9 mouse cellular contexts compared by ENCODE assay signal in the genomic region with DNA sequence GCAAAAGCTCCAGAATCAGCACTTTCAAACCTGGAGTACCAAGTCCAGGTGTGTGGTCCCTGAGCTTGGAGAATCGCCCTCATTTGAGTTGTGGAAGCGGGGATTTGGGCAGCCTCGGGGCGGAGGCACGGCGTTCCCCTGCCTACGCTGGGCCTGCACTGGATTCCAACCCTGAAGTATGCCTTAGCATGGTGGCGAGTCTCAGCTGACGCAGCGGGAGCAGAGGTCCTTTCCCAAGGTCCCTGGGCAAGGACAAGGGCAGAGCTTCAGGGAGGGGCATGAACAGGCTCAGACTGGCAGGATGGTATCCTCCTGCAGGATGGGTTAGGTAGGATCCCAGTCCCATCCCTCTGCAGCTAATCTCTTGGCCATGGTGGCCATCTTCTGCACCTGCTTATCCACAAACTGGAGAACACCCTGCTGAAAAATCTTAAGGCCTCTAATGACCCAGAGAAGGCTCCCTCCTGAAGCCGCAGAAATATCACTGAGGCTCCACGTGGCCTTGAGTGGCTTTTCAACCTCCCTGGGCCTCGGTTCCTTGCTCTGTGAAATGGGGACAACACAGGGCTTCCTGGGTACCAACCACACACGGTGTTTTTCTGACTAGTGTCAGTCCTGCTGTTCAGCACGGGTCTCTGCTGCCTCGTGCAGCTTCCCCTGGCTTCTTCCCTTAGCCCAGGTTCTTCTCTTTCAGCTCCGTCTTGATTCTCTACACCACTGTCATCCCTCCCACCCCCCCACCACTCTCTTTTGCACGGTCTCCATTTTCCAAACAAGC. TPM values are rescaled to one million over a fixed set of nuclear protein-coding genes. Genes with fewer than 3 reads are reported as not detected.
DNase-seq lines count a peak whose midpoint lies in the region; ATAC-seq and TF ChIP-seq lines count a peak whose summit lies in the region.
"Had no signal": no experiment of that assay in that cellular context is flagged by ENCODE, and none has a peak within 500 bp of the region (broad histone marks: within the 10 kb centered on the region; RNA-seq: fewer than 3 reads in every experiment).

No protein-coding gene starts in this region.

- no peak for DNase-seq in heart, adult 18-20 months
- no peak for DNase-seq in embryonic facial prominence, embryonic 14.5 days (ENCODE audit: low spot score)
- peak; percentile 61 for DNase-seq in kidney, adult 2 months
- DNase-seq in midbrain, embryonic 14.5 days, result no peak
- no peak for DNase-seq in urinary bladder, adult 2 months (ENCODE audit: low spot score)
- DNase-seq in urinary bladder, postnatal 14 days (ENCODE audit: low spot score), result no peak
- DNase-seq in left cerebral cortex, adult 11 months (ENCODE audit: low spot score), result no peak

- no peak for TF ChIP-seq POLR2A in kidney, adult 2 months (IDR thresholded peaks at IDR 0.05; ENCODE audit: low read depth, low read length)

- TF ChIP-seq CTCF in kidney, adult 2 months (conservative IDR thresholded peaks at IDR 0.05; ENCODE audit: insufficient read depth, insufficient read length, low read depth, low read length), result no peak

- no peak overlapping the region for H3K27ac ChIP-seq in heart, embryonic 11.5 days (ENCODE audit: low read depth, low read length)
- no peak overlapping the region for H3K27ac ChIP-seq in embryonic facial prominence, embryonic 14.5 days (replicated peaks; ENCODE audit: low read depth, low read length)
- no peak overlapping the region for H3K27ac ChIP-seq in kidney, adult 2 months (ENCODE audit: insufficient read depth, low read depth, low read length)
- H3K27ac ChIP-seq in midbrain, embryonic 14.5 days (replicated peaks; ENCODE audit: low read depth, low read length), result peak overlapping the region; percentile 49

- 48% methylated on average over 18 of the region's 18 CpGs for WGBS in heart, embryonic 11.5 days (ENCODE audit: insufficient replicate concordance)
- WGBS in embryonic facial prominence, embryonic 14.5 days, result 36% methylated on average over 18 of the region's 18 CpGs
- 59% methylated on average over 18 of the region's 18 CpGs for WGBS in kidney, adult 2 months
- 48% methylated on average over 18 of the region's 18 CpGs for WGBS in midbrain, embryonic 14.5 days

- peaks cover 52% of the 10 kb centered on the region for H3K4me1 ChIP-seq in heart, embryonic 11.5 days (ENCODE audit: control insufficient read depth, insufficient read depth, low read length)
- peaks cover 29% of the 10 kb centered on the region for H3K4me1 ChIP-seq in embryonic facial prominence, embryonic 14.5 days (ENCODE audit: control insufficient read depth, insufficient read depth, low read length)
- H3K4me1 ChIP-seq in kidney, adult 2 months (ENCODE audit: control insufficient read depth, insufficient read depth, low read length), result peaks cover 32% of the 10 kb centered on the region
- peaks cover 45% of the 10 kb centered on the region for H3K4me1 ChIP-seq in midbrain, embryonic 14.5 days (ENCODE audit: control insufficient read depth, insufficient read depth, low read length)

- no peak overlapping the region for H3K4me3 ChIP-seq in heart, embryonic 11.5 days (ENCODE audit: low read depth, low read length)
- H3K4me3 ChIP-seq in embryonic facial prominence, embryonic 14.5 days (ENCODE audit: low read depth, low read length), result no peak overlapping the region
- H3K4me3 ChIP-seq in kidney, adult 2 months (ENCODE audit: insufficient read depth, low read depth, low read length), result no peak overlapping the region
- H3K4me3 ChIP-seq in midbrain, embryonic 14.5 days (replicated peaks; ENCODE audit: low read depth, low read length), result 0 out of 2 replicates have a peak overlapping the region, but pooled peaks have one; percentile 5
- H3K4me3 ChIP-seq: myocyte had no signal

- H3K36me3 ChIP-seq in heart, embryonic 11.5 days (ENCODE audit: control insufficient read depth, insufficient read depth, low read length), result no peaks in the 10 kb centered on the region
- H3K36me3 ChIP-seq in embryonic facial prominence, embryonic 14.5 days (ENCODE audit: control insufficient read depth, insufficient read depth, low read length), result no peaks in the 10 kb centered on the region
- no peaks in the 10 kb centered on the region for H3K36me3 ChIP-seq in kidney, adult 2 months (ENCODE audit: control insufficient read depth, insufficient read depth, low read length)
- H3K36me3 ChIP-seq in midbrain, embryonic 14.5 days (ENCODE audit: control insufficient read depth, insufficient read depth, low read length), result no peaks in the 10 kb centered on the region

- no peaks in the 10 kb centered on the region; the same call in 1 of the 2 replicates for H3K9me3 ChIP-seq in heart, embryonic 11.5 days (replicated peaks; ENCODE audit: control insufficient read depth, low read length)
- no peaks in the 10 kb centered on the region for H3K9me3 ChIP-seq in embryonic facial prominence, embryonic 14.5 days (ENCODE audit: control insufficient read depth, low read length)
- H3K9me3 ChIP-seq in midbrain, embryonic 14.5 days (ENCODE audit: control insufficient read depth, low read length), result no peaks in the 10 kb centered on the region

- 0 out of 2 replicates have a peak, but pooled peaks cover 15% of the 10 kb centered on the region for H3K27me3 ChIP-seq in heart, embryonic 11.5 days (ENCODE audit: control insufficient read depth, insufficient read depth, low read length)
- peaks cover 14% of the 10 kb centered on the region for H3K27me3 ChIP-seq in embryonic facial prominence, embryonic 14.5 days (replicated peaks; ENCODE audit: control insufficient read depth, insufficient read depth, low read length)
- H3K27me3 ChIP-seq in kidney, adult 2 months (replicated peaks; ENCODE audit: control insufficient read depth, insufficient read depth, low read length), result no peaks in the 10 kb centered on the region
- no peaks in the 10 kb centered on the region for H3K27me3 ChIP-seq in midbrain, embryonic 14.5 days (ENCODE audit: control insufficient read depth, insufficient read depth, low read length)

- ATAC-seq in heart, embryonic 11.5 days (replicated peaks; ENCODE audit: insufficient number of reproducible peaks, low FRiP score, low TSS enrichment), result no peak
- ATAC-seq in embryonic facial prominence, embryonic 14.5 days (ENCODE audit: low read depth), result no peak
- ATAC-seq in midbrain, embryonic 14.5 days (ENCODE audit: low FRiP score, low TSS enrichment), result no peak

- no peak overlapping the region for H3K9ac ChIP-seq in heart, embryonic 11.5 days (ENCODE audit: low read depth, low read length)
- H3K9ac ChIP-seq in embryonic facial prominence, embryonic 14.5 days (ENCODE audit: low read depth, low read length), result no peak overlapping the region
- peak overlapping the region; percentile 29; the same call in 1 of the 2 replicates for H3K9ac ChIP-seq in midbrain, embryonic 14.5 days (replicated peaks; ENCODE audit: low read length)

- H3K4me2 ChIP-seq in heart, embryonic 11.5 days, result peak overlapping the region; percentile 49
- peak overlapping the region; percentile 44 for H3K4me2 ChIP-seq in embryonic facial prominence, embryonic 14.5 days (ENCODE audit: low read depth, low read length)
- peak overlapping the region; percentile 47 for H3K4me2 ChIP-seq in midbrain, embryonic 14.5 days (ENCODE audit: low read length)

RNA-seq across cellular contexts. Expression of gene Cbx4, which starts 43.4 kb away (rescaled TPM):
- polyA plus RNA-seq in heart, embryonic 11.5 days (2014; fragmentation: Nextera tagmentation; extraction: Ambion mirVana), result 6.3 and 7.7 TPM in 2 replicates
- 1 to 10 TPM; 6.5 to 7.2 TPM for total RNA-seq in heart, adult 18-20 months (2021)
- polyA plus RNA-seq in embryonic facial prominence, embryonic 14.5 days (2014; fragmentation: Nextera tagmentation; extraction: Ambion mirVana), result 11.0 and 13.5 TPM in 2 replicates
- 9.3 and 10.6 TPM in 2 replicates for polyA plus RNA-seq in kidney, adult 2 months (2012; rRNA removed)
- polyA plus RNA-seq in midbrain, embryonic 14.5 days (2014; fragmentation: Nextera tagmentation; extraction: Ambion mirVana), result 19.0 and 19.3 TPM in 2 replicates
- 32.2 and 36.0 TPM in 2 replicates for polyA plus RNA-seq in urinary bladder, adult 2 months (2012; rRNA removed)
